Mouse (Mus musculus) gastrocnemius, adult 8-10 months (tissue): ENCODE data around the gene Tfcp2l1. TPM values are rescaled to one million over a fixed set of nuclear protein-coding genes. Genes with fewer than 3 reads are reported as not detected.

Source experiments
- DNase-seq, 2 experiments: peaks; one replicate each; pipeline ENCODE4 v3.0.0; 2022; ENCODE audit warnings: low spot score in 2 of 2
- total RNA-seq, 4 experiments: library from RNA; stranded (reverse); gene quantifications; 2 replicates each; pipeline ENCODE4 v1.2.4; 2022

Tfcp2l1 gene
- total RNA-seq, 4 experiments from 2014 or later: 2.6 to 8.5 (median 6.5) TPM

DNA sequence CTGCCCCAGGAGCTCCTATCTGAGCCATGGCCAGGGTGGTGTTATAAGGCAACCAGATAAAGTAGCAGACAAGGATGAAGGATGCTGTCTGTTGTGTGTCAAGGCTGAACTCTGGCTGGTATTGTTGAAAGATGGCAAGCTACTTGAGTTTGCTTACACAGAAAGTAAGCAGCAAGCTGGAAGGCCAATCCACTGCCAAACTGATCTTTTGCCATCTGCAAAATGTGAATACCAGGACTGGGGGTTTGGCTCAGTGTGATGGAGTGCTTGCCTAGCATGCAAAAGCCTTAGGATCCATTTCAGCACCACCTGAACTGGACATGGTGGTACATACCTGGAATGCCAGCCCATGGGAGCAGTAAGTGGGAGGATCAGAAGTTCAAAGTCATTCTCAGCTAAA, 101.1 kb downstream of the Tfcp2l1 start:
- DNase-seq: no peak

Other genes starting within 250 kb of the Tfcp2l1 start
- 10 to 100 TPM; 45.8 to 55.5 (median 51.7) TPM for gene Clasp1, start 238.9 kb upstream of the Tfcp2l1 start, total RNA-seq